Mouse (Mus musculus): ENCODE results near the gene Gm5624. TPM values are rescaled to one million over a fixed set of nuclear protein-coding genes. Genes with fewer than 3 reads are reported as not detected.

Gm5624 gene
- total RNA-seq (2023): not detected

GRCm38 (mm10) chr14:44627737-44628136, at the start of gene Gm5624:
TSS of gene Gm5624 (minus strand) at chr14:44627938.

GRCm38 (mm10) chr14:44582853-44583252, 44.9 kb downstream of the Gm5624 start, which contains the start of gene Gm8247:
TSS of gene Gm8247 (plus strand) at chr14:44583153.

GRCm38 (mm10) chr14:44517976-44518375, 109.8 kb downstream of the Gm5624 start, which contains the start of gene Gm17093:
TSS of gene Gm17093 (plus strand) at chr14:44518276.

Other genes with a start within 250 kb of the Gm5624 start
- not detected for gene Gm3371, start 217.2 kb downstream of the Gm5624 start, total RNA-seq (2023)
- not detected for gene Gm8232, start 194.3 kb downstream of the Gm5624 start, total RNA-seq (2023)
- gene BC061237, start 135.5 kb downstream of the Gm5624 start, total RNA-seq (2023): not detected
- gene Gm17093, start 109.7 kb downstream of the Gm5624 start, total RNA-seq (2023): not detected
- not detected for gene Gm8247, start 44.8 kb downstream of the Gm5624 start, total RNA-seq (2023)
- not detected for gene Gm8257, start 78.5 kb upstream of the Gm5624 start, total RNA-seq (2023)
- not detected for gene Gm8267, start 122.4 kb upstream of the Gm5624 start, total RNA-seq (2023)
- gene Ptgdr, start 231.4 kb upstream of the Gm5624 start, total RNA-seq (2023): under 1 TPM; 0.53 to 0.68 TPM

Measured in neutrophil, adult 83 days (primary cell).